Mouse (Mus musculus): Measurements from ENCODE around the gene Spag5.

The Spag5 gene

GRCm38 (mm10) chr11:78354905-78355304, 53.6 kb downstream of the Spag5 start:
- no peak for DNase-seq

DNA sequence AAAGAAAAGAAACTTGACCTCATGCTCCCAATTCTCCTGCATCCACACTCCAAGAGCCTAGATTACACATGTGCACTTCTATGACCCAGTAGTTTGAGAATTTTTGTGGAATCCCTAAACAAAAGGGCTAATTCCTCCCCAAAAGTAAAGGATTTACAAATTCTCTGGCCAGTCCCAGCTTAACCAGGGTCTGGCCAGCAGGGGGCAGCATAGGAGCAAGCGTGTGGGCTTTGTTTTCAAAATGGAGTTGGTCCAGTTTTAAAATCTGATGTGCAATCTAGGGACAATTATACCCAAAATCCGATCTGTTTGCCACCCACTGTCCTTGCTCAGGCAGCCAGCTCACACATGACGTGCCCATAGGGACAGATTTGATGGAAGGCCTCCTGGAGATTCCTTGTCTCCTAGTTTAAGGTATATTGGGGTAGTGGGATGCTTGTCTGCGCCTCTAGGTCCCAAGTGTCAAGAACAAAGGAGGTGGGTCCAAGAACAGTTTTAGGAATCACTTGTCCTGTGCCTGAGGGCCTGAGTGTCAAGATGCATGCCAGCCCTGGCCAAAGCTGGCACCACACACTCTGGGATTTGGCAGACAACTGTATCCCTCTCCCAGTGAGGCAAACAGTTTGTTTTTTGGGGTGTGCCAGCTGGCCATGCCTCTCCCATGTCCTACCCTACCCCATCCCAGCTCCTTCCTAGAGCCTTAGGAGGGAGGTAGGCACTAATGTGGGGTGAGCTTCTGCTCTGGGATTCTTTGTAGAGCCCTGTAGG, 54.3 kb downstream of the Spag5 start:
- no peak for DNase-seq

DNA sequence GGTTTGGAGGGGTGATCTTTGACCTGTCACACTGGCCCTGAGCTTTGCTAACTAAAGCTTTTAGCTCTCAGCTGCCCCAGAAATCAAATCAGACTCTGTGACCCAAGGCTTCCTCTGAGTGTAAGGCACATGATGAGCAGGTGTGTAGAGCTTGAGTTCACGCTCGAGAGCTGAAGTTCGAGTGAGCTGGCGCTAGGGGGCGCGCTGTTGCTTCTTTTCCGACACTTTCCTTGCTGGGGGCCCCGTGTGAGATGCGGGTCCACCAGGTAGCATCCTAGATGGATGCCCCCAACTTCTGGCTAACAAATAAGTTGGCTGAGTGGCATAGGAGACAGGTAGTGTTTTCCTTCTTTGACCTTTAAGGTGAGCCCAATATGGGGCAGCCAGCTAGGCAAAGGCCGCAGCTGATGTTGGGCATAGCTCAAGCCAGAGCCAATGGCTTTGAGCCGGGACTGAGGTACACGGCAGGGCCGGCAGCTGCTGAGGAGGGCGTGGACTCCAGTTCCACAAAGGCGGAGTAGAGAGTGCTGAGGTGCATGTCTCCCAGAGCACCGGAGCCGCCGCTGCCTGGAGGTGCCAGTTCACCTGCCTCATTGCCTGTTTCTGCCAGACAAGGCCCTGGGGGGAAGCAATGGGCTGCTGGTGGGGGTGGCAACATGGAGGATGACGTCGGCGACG, 57.1 kb downstream of the Spag5 start:
- no peak for DNase-seq

DNA sequence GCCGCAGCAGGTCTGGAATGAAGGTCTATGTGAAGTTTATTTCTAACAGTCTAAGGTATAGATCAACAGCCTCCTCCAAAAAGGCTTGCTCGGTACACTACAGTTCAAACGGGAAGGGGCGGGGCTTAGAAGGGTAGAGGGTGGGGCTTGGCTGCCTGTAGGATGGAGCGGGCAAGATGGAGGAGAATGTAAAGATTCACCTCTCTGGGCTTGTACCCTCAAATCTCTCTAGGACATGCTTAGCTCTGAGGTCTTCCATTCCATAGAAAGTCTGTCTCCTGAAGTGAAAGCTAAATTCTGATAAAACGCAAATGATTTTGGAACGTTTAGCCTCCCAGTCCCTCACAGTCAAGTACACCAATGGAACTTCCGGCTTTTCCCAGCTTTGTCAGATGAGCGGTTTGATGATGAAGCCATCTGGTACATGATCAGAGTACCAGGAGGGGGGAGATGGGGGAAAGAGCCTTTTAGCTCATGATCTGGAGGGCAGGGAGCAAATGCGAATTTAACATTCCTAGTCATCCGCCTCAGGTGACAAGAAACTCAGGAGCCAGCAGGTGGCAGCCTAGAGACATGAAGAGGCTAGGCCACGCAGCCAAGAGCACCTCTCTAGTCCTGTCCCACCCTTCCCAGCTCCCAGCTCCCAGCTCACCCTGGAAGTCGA, 58.9 kb downstream of the Spag5 start:
- DNase-seq, result peak; percentile 66

- DNase-seq, result no peak
Observed at GRCm38 (mm10) chr11:78360789-78361131, 59.4 kb downstream of the Spag5 start.

GRCm38 (mm10) chr11:78363309-78364007, 62.1 kb downstream of the Spag5 start:
- no peak for DNase-seq

GRCm38 (mm10) chr11:78364103-78364502, 62.8 kb downstream of the Spag5 start:
- DNase-seq, result no peak

DNA sequence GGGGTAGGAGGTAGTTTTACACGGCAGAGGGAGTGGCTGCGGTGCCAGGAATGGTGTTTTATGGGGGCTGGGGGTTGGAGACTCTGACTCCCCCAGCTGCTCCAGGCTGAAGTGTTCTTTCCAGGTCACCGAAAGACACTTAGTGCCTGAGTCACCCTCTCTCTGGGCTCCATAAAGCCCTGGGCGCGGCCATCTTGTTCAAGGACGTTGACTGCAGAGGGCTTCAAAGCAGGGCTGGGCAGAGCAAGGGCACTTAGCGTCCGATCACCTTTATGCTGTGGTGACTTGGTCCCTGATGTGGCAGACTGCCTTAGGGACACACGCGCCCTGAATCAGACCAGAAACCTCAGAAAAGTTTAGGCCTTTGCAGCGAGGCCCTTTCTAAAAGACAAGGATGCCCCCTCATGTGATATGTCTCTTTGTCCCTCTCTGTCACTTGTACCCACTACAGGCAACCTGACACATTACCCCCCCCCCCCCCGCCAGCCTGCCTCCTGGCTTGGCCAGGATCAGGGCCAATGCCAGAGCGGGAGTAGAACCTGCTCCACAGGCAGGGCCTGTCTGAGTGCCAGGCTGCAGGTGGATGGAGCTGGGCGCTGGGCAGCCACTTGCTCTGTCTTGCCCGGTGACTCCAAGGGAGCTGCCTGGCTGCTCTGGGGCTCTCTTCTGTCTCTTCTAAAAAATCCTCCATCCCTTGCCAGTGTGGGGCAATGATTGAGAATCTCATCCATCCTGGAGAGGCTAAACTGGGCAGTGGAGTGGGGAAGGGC, 66.3 kb downstream of the Spag5 start:
- DNase-seq, result no peak

- DNase-seq, result no peak
Observed at GRCm38 (mm10) chr11:78370389-78370788, 69.1 kb downstream of the Spag5 start.

- no peak for DNase-seq
Observed at GRCm38 (mm10) chr11:78371711-78372110, 70.4 kb downstream of the Spag5 start.

All from layer of hippocampus, adult 9-11 months (tissue).